Mouse (Mus musculus) activated CD4-positive, CD25-positive, alpha-beta regulatory T cell, adult 9 weeks (primary cell): Measurements from ENCODE around the gene Map3k21. TPM values are rescaled to one million over a fixed set of nuclear protein-coding genes. Genes with fewer than 3 reads are reported as not detected.

Source experiments
- polyA plus RNA-seq: library from polyadenylated mRNA; unstranded; fragments of 100-300 nt; shearing (Covaris generic); gene quantifications from one replicate; pipeline ENCODE4 v1.2.1, GENCODE M21; 2017

The Map3k21 gene
- not detected for polyA plus RNA-seq

GRCm38 (mm10) chr8:125910365-125911228 lies at the start of gene Map3k21:
Map3k21 (plus strand) TSS chr8:125910450.

GRCm38 (mm10) chr8:125897868-125898788 lies 12.1 kb upstream of the Map3k21 start, which contains the start of gene Pcnx2:
Pcnx2 (minus strand) TSS chr8:125898317.

GRCm38 (mm10) chr8:125995101-125995986 lies 85.1 kb downstream of the Map3k21 start, which contains the start of gene Kcnk1:
Kcnk1 (plus strand) TSS chr8:125995170.

Other genes with a start within 250 kb of the Map3k21 start
- 0.10 TPM for gene Map10, start 240.6 kb upstream of the Map3k21 start, polyA plus RNA-seq
- 27.3 TPM for gene Ntpcr, start 180.5 kb upstream of the Map3k21 start, polyA plus RNA-seq
- gene Pcnx2, start 12.1 kb upstream of the Map3k21 start, polyA plus RNA-seq, result 0.28 TPM
- not detected for gene Kcnk1, start 84.7 kb downstream of the Map3k21 start, polyA plus RNA-seq